Mouse (Mus musculus) brain, embryonic 14.5 days (tissue): ENCODE data around the gene Spata31d1d.

Experiments used
- CTCF ChIP-seq: fragments of 200-500 bp; IDR thresholded peaks from 2 replicates; pipeline ENCODE4 v1.5.1; 2012; ENCODE audit warnings: inconsistent platforms, mild to moderate bottlenecking, moderate library complexity, borderline replicate concordance; ENCODE audit not compliant: insufficient read depth, insufficient read length; ENCODE audit errors: extremely low read depth
- POLR2A ChIP-seq: fragments of 200-500 bp; IDR thresholded peaks from 2 replicates; pipeline ENCODE4 v1.6.1; 2012; ENCODE audit warnings: mild to moderate bottlenecking, inconsistent platforms, borderline replicate concordance; ENCODE audit not compliant: poor library complexity, insufficient read depth, insufficient read length, severe bottlenecking; ENCODE audit errors: extremely low read depth

- TF ChIP-seq POLR2A, result no peak
- no peak for TF ChIP-seq CTCF
These were observed 14.6 kb upstream of the Spata31d1d start for GRCm38 (mm10) chr13:59746164-59746563.
